ENCODE assay signal across 28 mouse cellular contexts in the genomic region with DNA sequence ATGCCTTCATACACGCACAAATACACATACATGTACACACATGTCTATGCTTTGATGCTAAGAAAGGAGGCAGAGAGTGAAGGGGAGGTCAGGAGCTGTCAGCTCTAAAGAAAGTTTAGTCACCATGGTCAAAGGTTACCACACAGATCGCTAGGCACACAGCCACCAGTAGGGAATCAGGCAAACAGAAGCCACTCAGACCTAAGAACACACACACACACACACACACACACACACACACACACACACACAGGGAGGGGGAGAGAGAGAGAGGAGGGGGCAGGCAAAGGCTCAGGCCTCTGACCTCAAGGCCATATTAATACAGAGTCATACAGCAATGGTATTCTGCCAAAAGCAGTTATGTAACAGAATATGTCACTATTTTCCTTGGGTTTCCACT.
DNase-seq lines count a peak whose midpoint lies in the region; ATAC-seq lines count a peak whose summit lies in the region.
"Had no signal": no experiment of that assay in that cellular context is flagged by ENCODE, and none has a peak within 500 bp of the region (broad histone marks: within the 10 kb centered on the region; RNA-seq: fewer than 3 reads in every experiment).

No protein-coding gene starts in this region.

- no peak overlapping the region for H3K27ac ChIP-seq in kidney, embryonic 14.5 days (ENCODE audit: low read depth, low read length)
- peak overlapping the region; percentile 65 for H3K27ac ChIP-seq in brown adipose tissue, adult 24 weeks (replicated peaks; ENCODE audit: low read depth, low read length)
- no peak overlapping the region for H3K27ac ChIP-seq in midbrain, embryonic 10.5 days (replicated peaks)
- H3K27ac ChIP-seq: embryonic facial prominence, embryonic 13.5 days; forebrain, embryonic 12.5 days; heart, embryonic 15.5 days; hindbrain, embryonic 15.5 days; left cerebral cortex, adult 2 months; lung, embryonic 15.5 days had no signal

- peak; percentile 36 to 41 for DNase-seq in kidney, adult 8-10 months
- DNase-seq in 416B (ENCODE audit: low read depth), result peak; percentile 24
- DNase-seq in adrenal gland, adult 2 months, result peak; percentile 79
- DNase-seq in lung, adult 18-20 months, result no peak
- no peak for DNase-seq in midbrain, embryonic 10.5 days (ENCODE audit: low spot score)
- DNase-seq: B cell, adult 2 months; cerebellum, adult 2 months; cerebellum, postnatal 25 days; embryo, embryonic 11 days; gastrocnemius, postnatal 36 days; heart, postnatal 36 days; lung, postnatal 36 days; midbrain, embryonic 14.5 days; right cerebral cortex, postnatal 14 days; thymus, postnatal 25 days had no signal

- H3K4me2 ChIP-seq in kidney, embryonic 14.5 days (replicated peaks; ENCODE audit: low read depth, low read length), result no peak overlapping the region
- H3K4me2 ChIP-seq: embryonic facial prominence, embryonic 13.5 days; forebrain, embryonic 12.5 days; heart, embryonic 15.5 days; hindbrain, embryonic 15.5 days; lung, embryonic 15.5 days had no signal

- H3K9ac ChIP-seq in kidney, embryonic 14.5 days (ENCODE audit: low read depth, low read length), result no peak overlapping the region
- H3K9ac ChIP-seq: embryonic facial prominence, embryonic 13.5 days; forebrain, embryonic 12.5 days; heart, embryonic 15.5 days; hindbrain, embryonic 15.5 days; lung, embryonic 15.5 days had no signal

- H3K4me3 ChIP-seq in kidney, embryonic 14.5 days (ENCODE audit: low read length), result no peak overlapping the region
- no peak overlapping the region for H3K4me3 ChIP-seq in brown adipose tissue, adult 24 weeks (ENCODE audit: insufficient read depth, low read depth, low read length)
- no peak overlapping the region for H3K4me3 ChIP-seq in midbrain, embryonic 10.5 days
- H3K4me3 ChIP-seq: embryonic facial prominence, embryonic 13.5 days; erythroblast, embryonic 14.5 days; forebrain, embryonic 12.5 days; heart, embryonic 15.5 days; hindbrain, embryonic 15.5 days; left cerebral cortex, adult 2 months; lung, embryonic 15.5 days; megakaryocyte, embryonic 14.5 days had no signal

- ATAC-seq in kidney, embryonic 14.5 days (ENCODE audit: low FRiP score, low TSS enrichment), result no peak
- ATAC-seq: Patski had no signal

- H3K9me3 ChIP-seq in kidney, embryonic 14.5 days (ENCODE audit: control insufficient read depth, low read length), result no peaks in the 10 kb centered on the region
- H3K9me3 ChIP-seq in midbrain, embryonic 10.5 days (replicated peaks), result no peaks in the 10 kb centered on the region
- H3K9me3 ChIP-seq: embryonic facial prominence, embryonic 13.5 days; forebrain, embryonic 12.5 days; G1E; heart, embryonic 15.5 days; hindbrain, embryonic 15.5 days; lung, embryonic 15.5 days had no signal

- 73% methylated on average over 2 of the region's 2 CpGs for WGBS in kidney, embryonic 14.5 days
- WGBS in midbrain, embryonic 10.5 days, result 80% methylated on average over 2 of the region's 2 CpGs

- no peaks in the 10 kb centered on the region for H3K4me1 ChIP-seq in kidney, embryonic 14.5 days (ENCODE audit: control insufficient read depth, insufficient read depth, low read length)
- H3K4me1 ChIP-seq in brown adipose tissue, adult 24 weeks (ENCODE audit: control insufficient read depth, insufficient read depth, insufficient read length, low read length), result no peaks in the 10 kb centered on the region
- no peaks in the 10 kb centered on the region for H3K4me1 ChIP-seq in midbrain, embryonic 10.5 days
- H3K4me1 ChIP-seq: embryonic facial prominence, embryonic 13.5 days; forebrain, embryonic 12.5 days; heart, embryonic 15.5 days; hindbrain, embryonic 15.5 days; lung, embryonic 15.5 days had no signal

- no peaks in the 10 kb centered on the region for H3K27me3 ChIP-seq in kidney, embryonic 14.5 days (ENCODE audit: control insufficient read depth, insufficient read depth, low read length)
- H3K27me3 ChIP-seq in midbrain, embryonic 10.5 days (ENCODE audit: low read depth, poor library complexity, severe bottlenecking), result no peaks in the 10 kb centered on the region
- H3K27me3 ChIP-seq: CH12.LX; embryonic facial prominence, embryonic 13.5 days; forebrain, embryonic 12.5 days; heart, embryonic 15.5 days; hindbrain, embryonic 15.5 days; lung, embryonic 15.5 days had no signal

- no peaks in the 10 kb centered on the region for H3K36me3 ChIP-seq in kidney, embryonic 14.5 days (ENCODE audit: control insufficient read depth, insufficient read depth, low read length)
- H3K36me3 ChIP-seq in midbrain, embryonic 10.5 days, result no peaks in the 10 kb centered on the region
- H3K36me3 ChIP-seq: embryonic facial prominence, embryonic 13.5 days; forebrain, embryonic 12.5 days; G1E; heart, embryonic 15.5 days; hindbrain, embryonic 15.5 days; lung, embryonic 15.5 days had no signal

Comparison
In these comparisons a context has a peak if more than half of its experiments do, and no peak if none do; other contexts are left out.
1. DNase-seq: peak in kidney, adult 8-10 months (2 of 2), 416B (single experiment) and adrenal gland, adult 2 months (single experiment); none in lung, adult 18-20 months (0 of 2) and midbrain, embryonic 10.5 days (single experiment).